Mouse (Mus musculus): ENCODE results near the gene Ptx3.

DNA sequence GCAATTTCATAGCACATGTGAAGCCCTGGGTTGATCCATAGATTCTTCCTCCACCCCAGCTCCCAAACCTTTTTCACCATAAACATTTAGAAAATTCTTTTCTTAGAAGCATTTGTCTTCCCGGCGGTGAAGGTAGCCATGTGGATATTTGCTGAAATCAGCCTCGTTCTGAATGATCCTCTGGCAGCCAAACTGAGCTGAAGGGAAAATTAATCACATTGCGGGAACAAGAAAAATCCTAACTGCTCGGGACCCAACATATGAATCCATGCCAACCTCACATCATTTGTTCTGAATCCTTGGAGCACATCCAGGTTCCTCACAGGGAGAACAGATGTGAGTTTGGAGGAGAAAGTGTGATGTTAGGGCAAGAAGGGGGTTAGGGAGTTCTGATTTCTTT is 46.8 kb upstream of the Ptx3 start:
- TF ChIP-seq POLR2A (IDR thresholded peaks at IDR 0.05; ENCODE audit: insufficient read depth, low read depth, low read length) (no peak), CTCF (IDR thresholded peaks at IDR 0.05; ENCODE audit: insufficient read depth, low read depth, low read length) (no peak)

All from olfactory bulb, adult 2 months (tissue).